Mouse (Mus musculus): ENCODE data around the gene Gjb6.

Gene Gjb6

GRCm38 (mm10) chr14:57133161-57133661, at the start of gene Gjb6:
TSS of gene Gjb6 (minus strand) at chr14:57133611.
- no peak for DNase-seq (ENCODE audit: low spot score)

GRCm38 (mm10) chr14:57165493-57165892, 32.1 kb upstream of the Gjb6 start:
- DNase-seq (ENCODE audit: low spot score) = no peak

- DNase-seq (ENCODE audit: low spot score) = no peak
Observed at GRCm38 (mm10) chr14:57161833-57162232, 28.4 kb upstream of the Gjb6 start.

DNA sequence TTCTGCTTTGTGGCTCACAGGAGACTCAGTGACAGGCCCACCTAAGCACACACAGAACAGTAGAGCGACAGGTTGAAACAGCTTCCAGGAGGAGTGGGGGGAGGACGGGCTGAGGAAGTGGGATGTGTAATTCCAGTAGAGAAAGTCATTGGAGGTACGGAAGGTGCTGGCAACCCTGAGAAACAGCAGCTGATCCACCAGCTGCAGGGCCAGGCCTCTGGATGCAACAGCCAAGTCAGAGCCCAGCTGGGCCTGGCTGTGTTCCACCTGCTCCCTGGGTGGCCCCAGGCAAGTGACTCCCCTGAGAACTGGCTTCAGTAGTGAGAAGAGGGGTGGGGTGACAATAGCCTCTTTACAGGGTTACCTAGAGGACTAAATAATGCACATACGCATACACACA, 27.8 kb upstream of the Gjb6 start:
- no peak for DNase-seq (ENCODE audit: low spot score)

- no peak for DNase-seq (ENCODE audit: low spot score)
Observed at GRCm38 (mm10) chr14:57154916-57155315, 21.5 kb upstream of the Gjb6 start.

GRCm38 (mm10) chr14:57145741-57146140, 12.3 kb upstream of the Gjb6 start:
- DNase-seq (ENCODE audit: low spot score) = no peak

- DNase-seq (ENCODE audit: low spot score) = no peak
Observed at GRCm38 (mm10) chr14:57135265-57135664, 1.9 kb upstream of the Gjb6 start.

- no peak for DNase-seq (ENCODE audit: low spot score)
Observed at GRCm38 (mm10) chr14:57127383-57127782, 6.0 kb downstream of the Gjb6 start.

GRCm38 (mm10) chr14:57122295-57122694, 11.1 kb downstream of the Gjb6 start:
- no peak for DNase-seq (ENCODE audit: low spot score)

DNA sequence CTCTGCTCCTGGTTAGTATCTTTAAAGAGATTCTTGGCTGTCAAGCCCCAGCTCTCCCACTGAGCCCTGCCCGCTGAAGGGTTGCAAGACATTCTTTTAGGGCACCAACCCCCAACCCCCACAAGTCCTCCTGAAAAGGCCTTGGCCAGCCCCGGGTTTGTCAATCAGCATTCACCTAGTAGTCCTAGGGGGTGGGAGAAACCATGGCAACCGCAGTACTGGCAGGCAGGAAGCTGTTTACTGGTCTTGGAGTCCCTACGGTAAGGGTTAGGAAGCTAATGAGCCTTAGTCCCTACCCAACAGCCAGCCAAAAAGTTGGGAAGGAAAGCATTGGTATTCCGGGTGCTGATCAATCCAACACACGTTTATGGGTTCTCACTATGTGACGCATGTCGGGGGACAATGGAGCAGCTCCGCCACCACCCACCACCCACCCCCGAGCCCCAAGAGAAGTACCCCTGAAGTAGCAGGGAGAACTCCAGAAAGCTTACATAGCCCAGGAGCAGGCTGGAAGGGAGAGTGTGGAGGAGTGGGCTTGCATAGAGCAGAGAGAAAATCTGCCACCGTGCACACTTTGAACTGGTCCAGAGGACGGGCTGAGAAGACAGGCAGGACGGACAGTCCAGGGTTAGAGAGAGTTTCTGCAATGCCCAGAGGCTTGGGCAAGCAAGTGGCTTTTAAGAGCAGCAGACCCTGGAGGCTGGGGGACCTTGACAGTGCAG, 17.4 kb downstream of the Gjb6 start, which contains the start of gene Gm4491:
TSS of gene Gm4491 (minus strand) at position 61 of the 722 bp plus-strand sequence.
- no peak for DNase-seq (ENCODE audit: low spot score)

GRCm38 (mm10) chr14:57109194-57109593, 24.2 kb downstream of the Gjb6 start:
- DNase-seq (ENCODE audit: low spot score) = no peak

DNA sequence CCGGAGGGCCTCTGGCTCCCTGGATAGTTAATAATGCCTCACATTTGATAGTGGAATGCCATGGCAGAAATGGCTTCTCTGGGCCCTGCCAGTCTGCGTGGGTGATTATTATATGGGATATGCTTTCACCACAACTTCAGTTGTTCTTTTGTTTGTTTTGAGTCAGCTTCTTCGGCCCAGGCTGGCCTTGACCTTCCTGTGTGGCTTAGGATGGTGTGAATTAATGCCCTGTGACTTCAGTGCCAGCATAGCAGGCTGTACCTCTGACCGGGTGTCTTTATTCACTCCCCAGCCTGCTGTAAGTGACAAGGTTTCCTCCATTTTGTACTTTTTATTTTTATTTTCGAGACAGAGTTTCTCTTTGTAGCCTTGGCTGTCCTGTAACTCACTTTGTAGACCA, 25.5 kb downstream of the Gjb6 start:
- DNase-seq (ENCODE audit: low spot score) = no peak

- no peak for DNase-seq (ENCODE audit: low spot score)
Observed at GRCm38 (mm10) chr14:57107091-57107490, 26.3 kb downstream of the Gjb6 start.

- DNase-seq (ENCODE audit: low spot score) = no peak
Observed at GRCm38 (mm10) chr14:57105721-57106120, 27.7 kb downstream of the Gjb6 start.

DNA sequence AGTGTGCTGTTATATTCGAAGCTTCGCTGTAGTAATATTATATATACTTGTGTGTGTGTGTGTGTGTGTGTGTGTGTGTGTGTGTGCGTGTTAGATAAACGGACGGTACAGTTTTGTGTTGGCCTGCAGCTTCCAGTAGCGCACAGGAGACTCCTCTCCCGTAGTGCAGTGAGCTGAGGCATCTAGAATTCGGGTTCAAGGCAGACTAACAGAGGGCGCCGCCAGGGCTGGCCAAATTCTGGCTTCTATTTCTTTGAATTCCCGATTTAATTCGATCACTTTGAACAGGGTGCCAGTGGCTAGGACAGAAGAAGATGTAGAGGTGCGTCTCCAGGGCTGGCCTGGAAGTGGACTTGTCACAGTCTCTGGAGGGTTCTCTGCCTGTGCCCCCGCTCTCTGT, 28.3 kb downstream of the Gjb6 start:
- DNase-seq (ENCODE audit: low spot score) = no peak

GRCm38 (mm10) chr14:57104106-57105023, 29.0 kb downstream of the Gjb6 start, which contains the start of gene Gjb2:
TSS of gene Gjb2 (minus strand) at chr14:57104702.
- DNase-seq (ENCODE audit: low spot score) = no peak

DNA sequence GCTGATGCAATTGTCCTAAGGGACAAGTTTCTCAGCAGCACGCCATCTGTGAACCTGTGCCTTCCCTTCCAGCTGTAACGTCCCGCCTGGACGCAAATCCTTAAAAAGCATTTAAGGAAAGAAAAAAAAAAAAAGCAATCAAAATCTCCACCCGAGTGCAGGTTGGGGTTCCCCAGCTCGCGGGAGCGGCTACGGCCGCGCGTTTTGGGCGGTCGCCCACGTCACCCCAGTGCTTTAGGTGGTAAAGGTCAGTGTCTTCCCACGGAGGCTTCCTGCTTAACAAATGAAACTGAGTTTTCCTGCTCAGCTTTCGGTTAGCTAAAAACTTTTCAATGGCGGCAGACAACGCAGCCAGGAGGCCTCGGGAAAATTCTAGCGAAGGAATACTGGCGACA, 29.7 kb downstream of the Gjb6 start:
- no peak for DNase-seq (ENCODE audit: low spot score)

GRCm38 (mm10) chr14:57103121-57103520, 30.3 kb downstream of the Gjb6 start:
- DNase-seq (ENCODE audit: low spot score) = no peak

GRCm38 (mm10) chr14:57101623-57102022, 31.8 kb downstream of the Gjb6 start:
- DNase-seq (ENCODE audit: low spot score) = no peak

- no peak for DNase-seq (ENCODE audit: low spot score)
Observed at GRCm38 (mm10) chr14:57095855-57096254, 37.6 kb downstream of the Gjb6 start.

DNA sequence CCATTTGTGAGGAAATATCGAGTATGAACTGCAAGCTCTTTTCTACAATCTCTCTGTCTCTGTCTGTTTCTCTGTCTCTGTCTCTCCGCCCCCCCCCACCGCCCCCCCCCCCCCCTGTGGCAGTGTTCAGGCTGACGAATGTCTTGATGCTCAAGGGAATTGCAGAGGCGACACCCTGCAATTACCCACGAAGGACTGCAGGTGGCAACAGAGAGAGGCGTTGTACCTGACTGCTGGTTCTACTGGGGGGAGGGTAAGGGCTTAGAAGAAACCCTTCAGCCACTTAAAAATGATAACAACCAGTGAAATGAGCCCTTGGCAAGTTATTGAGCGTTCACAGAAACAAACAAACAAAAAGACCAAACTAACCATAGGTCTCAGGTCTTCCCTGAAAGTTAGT, 40.4 kb downstream of the Gjb6 start:
- no peak for DNase-seq (ENCODE audit: low spot score)

DNA sequence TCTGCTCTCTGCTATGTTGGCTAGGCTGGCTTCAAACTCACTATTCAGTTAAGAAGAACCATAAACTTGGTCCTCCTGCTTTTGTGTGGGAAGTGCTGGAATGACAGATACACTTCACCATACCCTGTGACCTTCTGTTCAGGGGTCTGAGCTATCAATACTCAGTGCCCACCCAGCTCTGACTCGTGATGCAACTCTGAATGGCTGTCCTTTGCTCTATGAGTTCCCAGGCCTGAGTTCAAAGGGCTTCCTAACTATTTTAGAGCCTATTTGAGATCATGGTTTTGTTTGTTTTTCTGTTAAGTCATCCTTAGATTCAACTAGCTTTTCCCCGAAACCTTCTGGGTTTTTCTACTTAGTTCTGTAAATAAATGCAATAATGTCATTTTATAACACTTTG, 43.4 kb downstream of the Gjb6 start:
- no peak for DNase-seq (ENCODE audit: low spot score)

DNA sequence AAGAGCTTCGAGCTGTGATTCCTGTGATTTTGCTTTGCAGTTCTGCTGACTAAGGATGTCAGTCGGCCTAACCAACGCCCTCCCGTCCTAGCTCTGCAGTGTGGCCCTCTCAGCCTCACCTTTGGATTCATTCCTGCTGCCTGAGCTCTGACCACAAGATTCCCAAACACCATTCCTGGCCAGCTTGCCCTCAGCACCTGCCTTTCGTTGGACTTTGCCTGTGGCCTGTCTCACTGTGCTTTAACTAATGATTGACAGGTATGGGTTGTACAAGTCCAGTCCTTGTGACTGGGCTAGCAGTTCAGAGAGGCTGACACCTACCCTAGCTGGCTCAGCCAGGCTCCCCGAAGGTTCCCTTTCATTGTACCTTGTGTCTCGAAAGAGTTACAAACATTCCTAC, 44.3 kb downstream of the Gjb6 start:
- no peak for DNase-seq (ENCODE audit: low spot score)

Measured in spleen, adult 12 weeks (tissue).